Mouse (Mus musculus): Measurements from ENCODE around the gene Catsperd.

DNA sequence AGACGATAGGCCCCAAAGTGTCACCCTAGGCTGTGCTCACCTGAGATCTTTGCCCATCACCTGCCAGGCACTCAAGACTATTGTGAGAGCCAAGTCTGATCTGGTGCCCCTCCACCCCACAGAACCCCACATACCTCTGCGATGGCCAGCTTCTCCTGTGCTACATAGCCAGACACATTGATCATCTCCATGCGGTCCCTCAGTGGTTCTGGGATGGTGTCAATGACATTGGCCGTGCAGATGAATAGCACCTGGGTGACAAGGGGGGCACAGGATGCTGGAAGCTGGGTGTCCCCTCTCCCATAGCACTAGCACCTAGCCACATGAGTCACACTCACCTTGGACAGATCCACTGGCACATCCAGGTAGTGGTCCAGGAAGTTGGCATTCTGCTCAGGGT, 12.2 kb upstream of the Catsperd start:
- TF ChIP-seq CTCF (conservative IDR thresholded peaks at IDR 0.05; ENCODE audit: low read length) = no peak
- no peak for TF ChIP-seq POU5F1 (IDR thresholded peaks at IDR 0.05; ENCODE audit: borderline replicate concordance, low read length)
- TF ChIP-seq NANOG (IDR thresholded peaks at IDR 0.05; ENCODE audit: borderline replicate concordance, low read length) = no peak

Measured in E14TG2a.4 (cell line).